Mouse (Mus musculus) lung, embryonic 14.5 days (tissue): ENCODE measurements around the gene Nup210l. TPM values are rescaled to one million over a fixed set of nuclear protein-coding genes. Genes with fewer than 3 reads are reported as not detected.

ENCODE experiments used
- ATAC-seq: fragments of 200-750 bp; cut with Nextera tagmentation; 2 replicates; pipeline ENCODE4 v1.8.0; 2017; ENCODE audit warnings: mild to moderate bottlenecking, moderate TSS enrichment, moderate library complexity; ENCODE audit not compliant: insufficient read depth
- DNase-seq: peaks from one replicate; pipeline ENCODE4 v3.0.0-alpha.2; 2015
- H3K27ac ChIP-seq: fragments of 300-500 bp; sonication (generic); 2 replicates; pipeline ENCODE4 v1.5.1; 2014; ENCODE audit warnings: low read depth, mild to moderate bottlenecking, moderate library complexity
- H3K27me3 ChIP-seq: fragments of 300-500 bp; sonication (generic); 2 replicates; pipeline ENCODE4 v1.6.1; 2014; ENCODE audit warnings: low read length, control low read depth; ENCODE audit not compliant: insufficient read depth
- H3K36me3 ChIP-seq: fragments of 300-500 bp; sonication (generic); 2 replicates; pipeline ENCODE4 v1.6.1; 2014; ENCODE audit warnings: control low read depth; ENCODE audit not compliant: insufficient read depth
- H3K4me1 ChIP-seq: fragments of 300-500 bp; sonication (generic); 2 replicates; pipeline ENCODE4 v1.6.1; 2014; ENCODE audit warnings: antibody characterized with exemption, control low read depth; ENCODE audit not compliant: insufficient read depth
- H3K4me2 ChIP-seq: fragments of 300-500 bp; sonication (generic); 2 replicates; pipeline ENCODE4 v1.6.1; 2014; ENCODE audit warnings: mild to moderate bottlenecking
- H3K4me3 ChIP-seq: fragments of 300-500 bp; sonication (generic); 2 replicates; pipeline ENCODE4 v1.5.1; 2014; ENCODE audit warnings: low read depth, low read length
- H3K9ac ChIP-seq: fragments of 300-500 bp; sonication (generic); 2 replicates; pipeline ENCODE4 v1.6.1; 2014
- H3K9me3 ChIP-seq: fragments of 300-500 bp; sonication (generic); 2 replicates; pipeline ENCODE4 v1.6.1; 2016; ENCODE audit warnings: low read depth, low read length, control low read depth
- CTCF ChIP-seq: IDR thresholded peaks from 2 replicates; pipeline ENCODE4 v1.5.1; 2016; ENCODE audit warnings: antibody characterized with exemption, low read depth
- WGBS: fragments of 180-500 bp; shearing (Covaris S2); extraction: QIAGEN DNeasy Blood & Tissue Kit; methylation state at CpG from one replicate; pipeline ENCODE4 v1.1.7; 2014; 5-methylcytosine and 5-hydroxymethylcytosine counted together
- polyA plus RNA-seq: library from polyadenylated mRNA; unstranded; fragments of >200 nt; fragmentation: Nextera tagmentation; extraction: Ambion mirVana; gene quantifications from 2 replicates; pipeline ENCODE4 v1.2.1, GENCODE M21; 2014

The Nup210l gene
- polyA plus RNA-seq, 1 experiment from 2014 or later, result 0.58 TPM

DNA sequence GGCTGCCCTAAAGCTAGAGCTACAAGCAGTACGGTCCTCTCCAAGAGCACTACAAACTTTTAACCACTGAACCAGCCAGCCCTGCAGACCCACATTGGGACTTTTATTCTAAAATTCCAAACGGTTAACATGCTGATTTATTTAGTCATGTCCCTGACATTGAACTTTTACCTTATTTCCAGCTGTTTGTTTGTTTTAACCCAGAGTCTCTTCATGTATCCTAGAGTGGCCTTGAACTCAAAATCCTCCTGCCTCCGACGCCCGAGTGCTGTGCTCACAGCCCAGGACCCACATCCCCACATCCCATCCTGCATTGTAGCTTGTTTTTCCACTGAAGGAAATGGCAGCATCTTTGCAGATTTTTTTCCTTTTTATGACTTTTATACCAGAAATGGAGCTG is 31.1 kb downstream of the Nup210l start:
- no peak for TF ChIP-seq CTCF
- ATAC-seq (no peak), DNase-seq (no peak)
- H3K9me3 ChIP-seq, result no peaks in the 10 kb centered on the region
- 49% methylated on average over 5 of the region's 5 CpGs for WGBS
- no peak overlapping the region for H3K4me3 ChIP-seq
- no peaks in the 10 kb centered on the region for H3K36me3 ChIP-seq
- no peaks in the 10 kb centered on the region for H3K4me1 ChIP-seq
- no peak overlapping the region for H3K27ac ChIP-seq
- no peak overlapping the region for H3K4me2 ChIP-seq
- H3K27me3 ChIP-seq, result no peaks in the 10 kb centered on the region
- no peak overlapping the region for H3K9ac ChIP-seq

GRCm38 (mm10) chr3:90136660-90137059 is 32.7 kb downstream of the Nup210l start:
- Histone ChIP-seq H3K4me1 (no peaks in the 10 kb centered on the region), H3K9me3 (no peaks in the 10 kb centered on the region), H3K27ac (no peak overlapping the region), H3K9ac (no peak overlapping the region), H3K36me3 (no peaks in the 10 kb centered on the region), H3K4me2 (no peak overlapping the region), H3K27me3 (no peaks in the 10 kb centered on the region), H3K4me3 (no peak overlapping the region)
- ATAC-seq, result no peak
- DNase-seq, result peak; percentile 68
- WGBS, result 29% methylated on average over 13 of the region's 13 CpGs
- peak; percentile 36; the same call in 1 of the 2 replicates for TF ChIP-seq CTCF

- H3K4me2 ChIP-seq, result no peak overlapping the region
- no peak overlapping the region for H3K4me3 ChIP-seq
- no peaks in the 10 kb centered on the region for H3K27me3 ChIP-seq
- no peak for ATAC-seq
- no peak overlapping the region for H3K9ac ChIP-seq
- H3K9me3 ChIP-seq, result no peaks in the 10 kb centered on the region
- WGBS, result 80% methylated on average over 1 of the region's 1 CpGs
- H3K36me3 ChIP-seq, result no peaks in the 10 kb centered on the region
- no peaks in the 10 kb centered on the region for H3K4me1 ChIP-seq
- no peak overlapping the region for H3K27ac ChIP-seq
- no peak for TF ChIP-seq CTCF
- no peak for DNase-seq
Measured at GRCm38 (mm10) chr3:90137606-90138005, 33.7 kb downstream of the Nup210l start.

- Histone ChIP-seq H3K9ac (no peak overlapping the region), H3K4me1 (no peaks in the 10 kb centered on the region), H3K27ac (no peak overlapping the region), H3K4me3 (no peak overlapping the region), H3K4me2 (no peak overlapping the region), H3K27me3 (no peaks in the 10 kb centered on the region), H3K9me3 (no peaks in the 10 kb centered on the region), H3K36me3 (no peaks in the 10 kb centered on the region)
- ATAC-seq, result no peak
- DNase-seq, result no peak
- 81% methylated on average over 3 of the region's 3 CpGs for WGBS
- no peak for TF ChIP-seq CTCF
Measured at GRCm38 (mm10) chr3:90139962-90140361, 36.0 kb downstream of the Nup210l start.

DNA sequence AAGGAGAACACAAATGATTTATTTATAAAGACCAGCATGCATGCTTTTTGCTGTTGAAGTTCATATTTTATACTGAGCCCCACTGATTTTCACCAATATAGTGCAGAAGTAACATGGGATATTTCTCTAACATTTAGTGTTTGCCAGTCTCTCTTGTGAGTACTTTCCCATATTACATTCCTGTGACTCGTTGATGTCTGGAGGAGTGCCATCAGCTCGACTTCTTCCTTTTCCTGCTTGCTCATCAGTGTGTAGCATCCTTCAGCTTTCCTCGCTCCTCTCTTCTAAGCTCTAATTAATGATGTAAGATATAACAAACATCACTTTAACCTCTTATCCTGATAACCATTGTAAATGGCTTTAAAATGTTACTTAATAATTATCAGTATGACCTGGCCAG is 41.5 kb downstream of the Nup210l start:
- ATAC-seq (no peak), DNase-seq (no peak)
- Histone ChIP-seq H3K4me2 (no peak overlapping the region), H3K27ac (no peak overlapping the region), H3K27me3 (no peaks in the 10 kb centered on the region), H3K36me3 (no peaks in the 10 kb centered on the region), H3K9me3 (no peaks in the 10 kb centered on the region), H3K4me1 (no peaks in the 10 kb centered on the region), H3K4me3 (no peak overlapping the region), H3K9ac (no peak overlapping the region)
- 60% methylated on average over 3 of the region's 3 CpGs for WGBS
- TF ChIP-seq CTCF, result no peak

GRCm38 (mm10) chr3:90146651-90147050 is 42.7 kb downstream of the Nup210l start:
- Histone ChIP-seq H3K4me3 (no peak overlapping the region), H3K4me2 (no peak overlapping the region), H3K4me1 (no peaks in the 10 kb centered on the region), H3K9me3 (no peaks in the 10 kb centered on the region), H3K27me3 (no peaks in the 10 kb centered on the region), H3K9ac (no peak overlapping the region), H3K27ac (no peak overlapping the region), H3K36me3 (no peaks in the 10 kb centered on the region)
- ATAC-seq, result no peak
- WGBS, result 83% methylated on average over 1 of the region's 1 CpGs
- no peak for TF ChIP-seq CTCF
- DNase-seq, result no peak

DNA sequence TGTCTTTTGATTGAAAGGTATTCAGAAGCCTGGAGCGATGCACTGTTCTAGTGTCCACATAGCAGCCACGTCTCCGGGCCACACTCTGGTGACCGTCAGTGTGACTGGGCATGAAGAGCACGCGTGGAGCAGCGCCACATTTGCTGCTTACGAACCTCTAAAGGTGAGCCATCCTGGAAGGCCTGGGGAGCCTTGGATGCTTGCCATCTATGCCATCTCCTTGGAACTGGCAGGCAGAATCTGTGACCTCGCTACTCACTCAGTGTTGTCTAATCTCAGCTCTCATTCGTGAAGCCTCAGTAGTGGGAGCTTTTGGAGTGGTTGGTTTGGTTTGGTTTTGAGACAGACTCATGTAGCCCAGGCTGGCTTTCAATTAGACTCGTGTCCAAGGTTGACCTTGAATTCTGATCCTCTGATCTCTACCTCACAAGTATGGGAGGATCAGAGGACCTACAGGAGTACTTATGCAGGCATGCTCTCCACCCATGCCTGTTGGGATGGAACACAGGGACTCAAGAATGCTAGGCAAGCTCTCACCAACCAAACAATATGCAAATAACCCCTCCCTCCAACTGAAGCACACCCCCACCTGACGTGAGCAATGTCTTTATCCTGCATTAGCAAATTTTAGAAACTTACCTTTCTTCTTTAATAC is 47.3 kb downstream of the Nup210l start:
- Histone ChIP-seq H3K9me3 (no peaks in the 10 kb centered on the region), H3K9ac (no peak overlapping the region), H3K4me1 (no peaks in the 10 kb centered on the region), H3K36me3 (no peaks in the 10 kb centered on the region), H3K27me3 (no peaks in the 10 kb centered on the region), H3K27ac (no peak overlapping the region), H3K4me2 (no peak overlapping the region), H3K4me3 (no peak overlapping the region)
- no peak for TF ChIP-seq CTCF
- no peak for DNase-seq
- 83% methylated on average over 12 of the region's 12 CpGs for WGBS
- no peak for ATAC-seq
